Mouse (Mus musculus) activated CD4-positive, CD25-positive, alpha-beta regulatory T cell, adult 4 months (primary cell): Measurements from ENCODE around the gene Zbtb2. TPM values are rescaled to one million over a fixed set of nuclear protein-coding genes. Genes with fewer than 3 reads are reported as not detected.
A peak's percentile ranks its signal among the peaks of the same experiment; 100 is the strongest.

ENCODE experiments used
- ATAC-seq: one replicate; pipeline ENCODE4 v1.8.0; 2017
- polyA plus RNA-seq, 2 experiments: library from polyadenylated mRNA; unstranded; fragments of 100-300 nt; shearing (Covaris generic); gene quantifications; one replicate each; pipeline ENCODE4 v1.2.1; 2017

Zbtb2 gene
- polyA plus RNA-seq, 2 experiments from 2014 or later: 9.9 to 11.3 TPM

DNA sequence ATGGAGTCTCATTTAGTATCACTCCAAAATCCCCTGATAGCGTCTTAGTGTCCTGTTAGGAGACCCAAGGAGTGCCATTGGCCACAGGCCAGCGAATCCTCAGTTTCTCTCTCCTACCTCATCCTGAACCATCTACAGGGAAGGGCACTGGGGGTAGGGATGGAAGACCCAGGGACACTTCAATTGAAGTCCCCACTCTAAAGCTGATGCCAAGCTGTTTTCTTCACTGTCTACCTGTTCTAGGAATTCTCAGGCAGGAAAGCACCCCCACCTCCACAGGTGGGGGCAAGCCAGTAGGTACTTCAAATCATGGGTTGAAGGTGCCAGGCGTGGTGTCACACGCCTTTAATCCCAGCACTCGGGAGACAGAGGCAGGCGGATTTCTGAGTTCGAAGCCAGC lies 3.7 kb downstream of the Zbtb2 start:
- ATAC-seq: no peak

DNA sequence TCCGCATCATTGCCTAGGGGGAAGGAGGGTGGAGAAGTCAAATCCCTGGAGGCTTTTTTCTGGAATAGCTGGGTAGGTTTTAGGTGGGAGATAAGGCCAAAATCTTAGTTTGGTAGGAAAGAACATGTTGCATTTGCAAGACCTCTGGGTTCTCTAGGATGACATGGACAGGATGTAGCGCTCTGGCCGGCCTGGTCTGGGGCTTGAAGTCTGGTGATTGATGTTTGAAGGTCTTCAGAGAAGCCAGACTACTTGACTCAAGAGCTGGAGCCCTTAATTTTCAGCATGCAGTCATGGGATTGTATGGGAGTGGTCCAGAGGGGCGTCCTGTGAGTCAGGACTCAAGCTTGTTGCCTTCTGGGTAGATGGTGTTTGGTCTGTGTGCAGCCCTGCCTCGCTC lies 7.2 kb downstream of the Zbtb2 start:
- no peak for ATAC-seq

DNA sequence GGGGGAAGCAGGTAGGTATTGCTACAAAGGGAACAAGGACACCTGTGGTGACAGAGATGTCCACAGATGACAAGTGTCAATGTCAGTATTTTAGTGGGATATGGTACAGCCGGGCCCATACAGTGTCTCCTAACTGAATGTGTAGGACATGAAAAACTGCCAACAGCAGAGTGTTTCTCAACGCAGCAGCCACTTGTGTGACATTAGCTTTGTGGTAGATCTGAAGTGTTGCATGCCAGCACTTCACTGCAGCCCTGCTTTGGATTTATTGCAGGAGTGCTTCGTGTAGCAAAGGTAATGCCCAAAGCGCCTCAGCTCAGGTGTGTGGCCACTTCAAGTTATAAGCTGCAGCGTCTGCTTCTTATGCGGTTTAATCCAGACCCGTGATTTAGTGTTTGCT lies 11.0 kb downstream of the Zbtb2 start:
- no peak for ATAC-seq

DNA sequence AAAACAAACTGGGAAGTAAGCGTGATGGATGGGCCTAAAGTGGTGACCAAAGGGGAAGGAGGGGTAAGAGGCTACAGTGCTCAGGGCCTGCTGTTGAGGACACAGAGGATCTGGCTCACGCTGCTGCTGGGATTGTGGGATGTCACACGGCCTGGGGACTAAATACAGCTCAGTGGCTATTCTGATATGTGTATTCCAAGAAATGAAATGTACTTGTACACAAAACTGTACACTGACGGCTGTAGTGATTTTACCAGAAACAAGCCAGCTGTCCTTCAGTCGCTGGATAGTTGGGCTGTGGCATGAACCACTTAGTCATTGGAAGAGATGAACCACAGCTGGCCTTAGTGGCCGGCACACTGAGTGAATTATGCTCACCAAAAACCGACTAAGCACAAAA lies 11.4 kb downstream of the Zbtb2 start:
- ATAC-seq: no peak

DNA sequence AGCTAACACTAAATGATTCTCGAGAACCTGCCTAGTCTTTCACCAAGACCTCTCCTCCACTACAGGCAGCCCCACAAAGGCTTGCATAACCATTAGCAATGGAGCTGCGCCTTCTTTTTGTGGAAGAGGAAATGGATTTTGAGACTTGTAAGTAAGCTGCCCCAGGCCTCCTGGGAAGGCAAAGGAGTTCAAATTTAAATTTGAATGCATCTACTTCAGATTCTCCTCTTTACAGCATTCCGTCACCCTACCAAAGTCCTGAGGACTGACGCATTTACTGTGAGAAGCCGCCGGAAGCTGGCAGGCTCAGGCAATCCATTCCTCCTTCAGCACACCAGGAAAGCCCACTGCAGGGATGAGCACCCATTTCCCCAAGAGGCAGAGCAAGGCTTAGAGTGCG lies 12.6 kb downstream of the Zbtb2 start:
- ATAC-seq: no peak

DNA sequence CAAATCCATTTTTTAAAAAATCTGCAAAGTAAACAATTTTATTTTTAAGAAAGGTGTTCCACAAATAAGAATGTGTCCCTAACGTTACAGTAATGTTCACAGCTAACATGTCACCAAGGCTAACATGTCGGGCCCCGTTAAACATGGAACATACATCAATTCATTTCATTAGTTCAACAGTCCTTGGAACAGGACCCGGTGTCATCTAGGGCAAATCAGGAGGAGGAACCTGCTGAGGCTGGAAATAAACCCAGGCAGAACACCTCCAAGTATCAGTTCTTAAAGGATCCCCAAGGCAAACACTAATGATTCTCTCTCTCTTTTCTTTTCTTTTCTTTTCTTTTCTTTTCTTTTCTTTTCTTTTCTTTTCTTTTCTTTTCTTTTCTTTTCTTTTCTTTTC lies 13.2 kb downstream of the Zbtb2 start:
- ATAC-seq: no peak

DNA sequence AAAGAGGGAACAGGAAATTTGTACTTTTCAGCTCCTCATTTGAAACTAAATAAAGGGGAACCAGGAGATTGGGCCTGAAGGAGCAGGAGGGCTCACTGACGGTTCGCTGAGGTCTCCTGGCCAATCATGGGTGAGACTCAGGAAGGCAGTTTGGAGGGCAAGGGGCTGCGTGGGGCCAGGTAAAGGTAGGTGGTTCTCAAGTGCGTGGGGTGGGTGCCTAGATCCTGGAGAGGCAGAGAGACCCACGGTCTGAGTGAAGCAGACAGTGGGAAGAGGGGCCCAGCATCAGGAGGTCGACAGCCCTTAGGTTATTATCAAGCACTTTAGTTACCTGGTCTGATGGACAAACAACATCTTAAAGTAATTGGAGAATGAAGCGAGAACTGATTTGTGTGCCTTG lies 13.7 kb downstream of the Zbtb2 start:
- no peak for ATAC-seq

DNA sequence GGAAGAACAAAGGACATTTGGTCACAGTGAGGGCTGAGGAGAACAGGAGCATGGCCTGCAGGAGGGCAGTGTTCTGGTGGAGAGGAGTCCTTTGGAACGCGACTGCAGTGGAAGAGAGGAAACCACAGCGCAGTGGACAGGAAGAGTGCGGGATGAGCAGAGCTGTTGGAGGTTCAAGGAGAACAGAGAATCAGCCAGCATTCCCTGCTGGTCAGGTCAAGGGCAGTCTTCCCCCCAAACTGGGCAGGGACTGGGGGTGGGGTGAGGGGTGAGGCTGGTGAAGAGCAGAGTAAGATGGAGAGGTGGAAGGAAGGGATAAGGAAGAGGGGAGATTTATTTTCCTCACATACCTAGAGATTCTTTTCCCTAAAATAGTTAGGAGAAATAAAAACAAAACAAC lies 14.3 kb downstream of the Zbtb2 start:
- no peak for ATAC-seq

DNA sequence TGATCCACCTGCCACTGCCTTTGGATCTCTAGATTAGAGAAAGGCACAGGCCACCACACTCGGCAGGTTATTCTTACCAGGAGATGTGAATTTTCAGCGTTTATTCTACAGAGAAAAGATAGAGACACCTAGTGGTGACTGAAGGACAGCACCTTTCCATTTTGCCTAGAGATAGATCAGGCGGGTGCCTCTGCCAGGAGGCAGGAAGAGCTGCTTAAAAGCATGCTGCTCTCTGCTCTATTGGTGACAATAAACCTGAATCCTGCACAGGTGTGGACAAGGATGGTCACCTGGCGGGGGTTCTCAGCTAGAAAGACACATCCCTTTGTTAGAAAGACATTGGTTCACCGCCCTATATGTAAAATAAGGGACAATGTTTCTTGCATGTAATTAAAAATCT lies 15.9 kb downstream of the Zbtb2 start:
- peak; percentile 86 for ATAC-seq

DNA sequence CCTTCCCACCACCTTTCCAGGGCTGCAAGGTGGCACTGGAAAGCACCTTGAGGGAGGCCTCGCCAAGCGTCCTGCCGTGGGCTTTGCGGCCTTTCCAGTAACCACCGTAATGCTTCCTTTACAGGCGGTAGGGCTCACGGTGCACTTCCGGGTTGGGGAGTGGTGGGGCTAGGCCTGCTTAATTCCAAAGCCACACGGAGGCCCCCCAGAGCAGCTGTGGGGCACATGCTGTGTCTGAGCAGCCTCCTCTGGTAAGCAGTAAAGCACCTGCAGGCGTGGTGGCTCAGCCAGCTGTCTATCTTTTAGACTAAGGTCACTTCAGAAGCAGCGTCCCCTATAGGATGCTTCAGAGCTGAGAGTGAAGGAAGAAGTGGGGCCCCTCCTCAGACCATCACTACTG lies 17.8 kb downstream of the Zbtb2 start:
- no peak for ATAC-seq

DNA sequence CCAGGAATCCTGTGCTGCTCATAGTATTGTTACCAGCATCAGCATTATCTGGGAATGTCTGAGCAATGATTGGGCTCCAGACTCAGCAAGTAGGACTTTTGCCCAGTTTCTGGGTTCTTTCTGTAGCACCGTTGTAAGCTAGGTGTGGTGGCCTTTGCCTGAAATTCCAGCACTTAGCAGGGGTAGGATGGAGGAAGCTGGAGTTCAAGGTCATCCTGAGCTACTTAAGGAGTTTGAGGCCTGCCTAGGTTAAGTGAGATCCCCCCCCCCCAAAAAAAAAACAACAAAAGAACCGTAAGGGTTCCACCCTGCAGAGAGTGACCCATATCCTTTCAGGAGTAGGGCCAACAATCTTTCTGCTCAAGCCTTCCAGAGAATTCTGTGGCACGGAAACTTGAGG lies 23.3 kb downstream of the Zbtb2 start:
- no peak for ATAC-seq

DNA sequence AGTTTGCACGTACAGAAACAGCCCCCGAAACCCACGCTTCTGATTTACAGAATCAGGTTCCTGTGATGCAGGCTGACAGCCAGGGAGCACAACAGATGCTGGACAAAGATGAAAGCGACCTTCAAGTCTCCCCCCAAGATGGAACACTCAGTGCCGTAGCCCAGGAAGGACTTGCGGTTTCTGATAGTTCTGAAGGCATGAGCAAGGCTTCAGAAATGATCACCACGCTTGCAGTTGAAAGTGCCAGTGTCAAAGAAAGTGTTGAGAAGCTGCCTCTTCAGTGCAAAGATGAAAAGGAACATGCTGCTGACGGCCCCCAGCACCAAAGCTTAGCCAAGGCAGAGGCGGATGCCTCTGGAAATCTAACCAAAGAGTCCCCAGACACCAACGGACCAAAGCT lies 30.5 kb downstream of the Zbtb2 start:
- ATAC-seq: peak; percentile 57

DNA sequence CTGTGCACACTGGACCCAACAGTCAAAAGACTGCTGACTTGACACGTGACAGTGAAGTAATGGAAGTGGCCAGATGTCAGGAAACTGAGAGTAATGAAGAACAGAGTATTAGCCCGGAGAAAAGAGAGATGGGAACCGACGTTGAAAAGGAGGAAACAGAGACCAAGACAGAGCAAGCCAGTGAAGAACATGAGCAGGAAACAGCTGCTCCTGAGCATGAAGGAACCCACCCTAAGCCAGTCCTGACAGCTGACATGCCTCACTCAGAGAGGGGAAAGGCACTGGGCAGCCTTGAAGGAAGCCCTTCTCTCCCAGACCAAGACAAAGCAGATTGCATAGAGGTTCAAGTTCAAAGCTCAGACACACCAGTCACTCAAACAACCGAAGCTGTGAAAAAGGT lies 31.3 kb downstream of the Zbtb2 start:
- ATAC-seq: no peak

DNA sequence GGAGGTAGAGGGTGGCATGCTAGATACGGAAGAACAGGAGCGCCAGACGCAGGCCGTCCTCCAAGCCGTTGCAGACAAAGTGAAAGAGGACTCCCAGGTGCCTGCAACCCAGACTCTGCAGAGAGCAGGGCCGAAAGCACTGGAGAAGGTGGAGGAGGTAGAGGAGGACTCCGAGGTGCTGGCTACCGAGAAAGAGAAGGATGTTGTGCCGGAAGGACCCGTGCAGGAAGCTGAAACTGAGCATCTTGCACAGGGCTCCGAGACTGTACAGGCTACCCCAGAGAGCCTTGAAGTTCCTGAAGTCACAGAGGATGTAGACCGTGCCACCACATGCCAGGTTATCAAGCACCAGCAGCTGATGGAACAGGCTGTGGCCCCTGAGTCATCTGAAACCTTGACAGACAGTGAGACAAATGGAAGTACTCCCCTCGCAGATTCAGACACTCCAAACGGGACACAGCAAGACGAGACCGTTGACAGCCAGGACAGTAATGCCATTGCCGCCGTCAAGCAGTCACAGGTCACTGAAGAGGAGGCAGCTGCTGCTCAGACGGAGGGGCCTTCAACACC lies 31.9 kb downstream of the Zbtb2 start:
- peak; percentile 79 for ATAC-seq

DNA sequence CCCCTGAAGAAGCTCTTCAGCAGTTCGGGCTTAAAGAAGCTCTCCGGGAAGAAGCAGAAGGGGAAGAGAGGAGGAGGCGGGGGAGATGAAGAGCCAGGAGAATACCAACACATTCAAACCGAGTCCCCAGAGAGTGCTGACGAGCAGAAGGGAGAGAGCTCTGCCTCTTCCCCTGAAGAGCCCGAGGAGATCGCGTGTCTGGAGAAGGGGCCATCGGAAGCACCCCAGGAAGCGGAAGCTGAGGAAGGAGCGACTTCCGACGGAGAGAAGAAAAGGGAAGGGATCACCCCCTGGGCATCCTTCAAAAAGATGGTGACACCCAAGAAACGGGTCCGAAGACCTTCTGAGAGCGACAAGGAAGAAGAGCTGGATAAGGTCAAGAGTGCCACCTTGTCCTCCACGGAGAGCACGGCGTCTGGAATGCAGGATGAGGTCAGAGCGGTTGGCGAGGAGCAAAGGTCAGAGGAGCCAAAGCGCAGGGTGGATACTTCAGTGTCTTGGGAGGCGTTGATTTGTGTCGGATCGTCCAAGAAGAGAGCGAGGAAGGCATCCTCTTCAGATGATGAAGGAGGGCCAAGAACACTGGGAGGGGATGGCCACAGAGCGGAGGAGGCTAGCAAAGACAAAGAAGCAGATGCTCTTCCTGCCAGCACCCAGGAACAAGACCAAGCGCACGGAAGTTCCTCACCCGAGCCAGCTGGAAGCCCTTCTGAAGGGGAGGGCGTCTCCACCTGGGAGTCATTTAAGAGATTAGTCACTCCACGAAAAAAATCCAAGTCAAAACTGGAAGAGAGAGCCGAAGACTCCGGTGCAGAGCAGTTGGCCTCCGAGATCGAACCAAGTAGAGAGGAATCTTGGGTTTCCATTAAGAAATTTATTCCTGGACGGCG lies 33.3 kb downstream of the Zbtb2 start:
- ATAC-seq: no peak

DNA sequence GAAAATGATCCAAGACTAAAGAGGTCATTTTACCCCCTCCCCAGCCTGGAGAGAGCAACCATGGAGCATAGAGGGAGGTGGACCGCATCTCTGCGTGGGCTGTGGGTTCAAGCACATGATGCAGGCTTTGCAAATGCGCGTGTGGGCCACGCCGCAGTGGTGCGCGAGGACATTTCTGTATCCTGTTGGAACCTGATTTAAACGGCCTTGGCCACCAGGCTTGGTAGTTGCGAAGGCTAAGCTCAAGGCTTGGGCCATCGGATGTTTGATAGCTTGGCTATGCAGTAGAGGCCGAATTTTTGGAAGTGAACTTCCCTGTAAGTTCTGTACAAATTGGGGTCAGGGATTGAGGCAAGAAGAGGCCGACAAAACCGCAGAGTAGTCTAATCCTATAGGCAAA lies 40.3 kb downstream of the Zbtb2 start:
- no peak for ATAC-seq

DNA sequence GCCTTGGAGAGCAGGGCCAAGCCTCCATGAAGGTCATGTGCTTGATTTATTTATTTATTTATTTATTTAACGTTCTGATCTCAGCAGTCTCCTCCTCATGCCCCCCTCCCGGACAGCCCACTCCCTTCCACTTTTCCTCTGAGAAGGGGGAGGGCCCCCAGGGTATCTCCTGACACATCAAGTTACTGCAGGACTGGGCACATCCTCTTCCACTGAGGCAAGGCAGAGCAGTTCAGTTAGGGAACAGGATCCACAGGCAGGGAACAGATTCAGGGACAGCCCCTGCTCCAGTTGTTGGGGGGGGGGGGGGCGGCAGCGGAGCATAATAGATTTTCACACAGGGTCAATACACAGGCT lies 40.8 kb downstream of the Zbtb2 start:
- ATAC-seq: peak; percentile 7

DNA sequence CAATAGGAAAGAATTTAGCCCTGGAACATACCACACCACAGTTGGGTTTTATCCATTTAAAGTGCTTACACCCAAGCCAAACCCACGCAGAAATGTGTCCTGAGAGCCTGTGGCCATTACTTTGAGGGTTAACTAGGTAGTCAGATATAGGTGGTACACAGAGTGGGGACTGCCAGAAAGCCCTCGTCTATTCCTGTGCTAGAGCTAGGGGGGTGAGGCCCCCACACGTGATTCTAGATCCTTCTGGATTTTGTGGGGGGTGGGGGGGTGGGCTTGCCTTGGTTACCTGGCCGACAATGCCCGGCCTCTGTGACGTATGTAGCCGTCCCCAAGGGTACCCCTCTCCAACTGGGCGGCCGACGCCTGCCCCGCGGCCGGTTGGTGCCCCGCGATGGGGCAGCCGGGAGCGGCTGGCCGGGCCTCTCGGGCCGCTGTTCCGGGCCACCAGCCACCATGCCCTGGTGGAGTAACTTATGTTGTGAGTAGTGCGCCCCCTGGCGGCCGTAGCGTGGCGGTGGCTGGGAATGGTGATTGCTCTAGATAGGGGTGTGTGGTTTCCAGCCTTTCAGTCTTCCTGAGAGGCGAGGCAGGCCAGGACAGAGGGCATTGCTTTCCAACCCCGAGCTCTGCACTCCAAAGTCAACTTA lies 41.3 kb downstream of the Zbtb2 start:
- peak; percentile 90 for ATAC-seq

DNA sequence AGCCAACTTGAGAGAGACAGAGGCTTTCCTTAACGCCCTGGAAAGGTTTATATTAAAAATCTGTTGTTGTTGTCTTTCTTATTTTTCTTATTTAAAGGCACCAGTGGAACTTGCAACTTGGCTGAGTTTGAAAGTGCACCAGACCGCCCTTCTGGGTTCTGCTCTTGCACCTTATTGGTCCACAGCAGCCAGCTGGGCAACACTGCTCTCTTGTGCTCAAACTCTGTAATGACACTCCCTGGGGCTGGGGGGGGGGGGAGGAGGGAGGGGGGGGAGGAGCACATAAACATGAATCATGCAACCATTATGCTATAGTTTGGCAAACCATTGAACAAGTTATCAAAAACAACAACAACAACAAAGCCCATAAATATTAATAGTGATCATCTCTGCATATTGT lies 46.5 kb downstream of the Zbtb2 start:
- peak; percentile 85 for ATAC-seq

DNA sequence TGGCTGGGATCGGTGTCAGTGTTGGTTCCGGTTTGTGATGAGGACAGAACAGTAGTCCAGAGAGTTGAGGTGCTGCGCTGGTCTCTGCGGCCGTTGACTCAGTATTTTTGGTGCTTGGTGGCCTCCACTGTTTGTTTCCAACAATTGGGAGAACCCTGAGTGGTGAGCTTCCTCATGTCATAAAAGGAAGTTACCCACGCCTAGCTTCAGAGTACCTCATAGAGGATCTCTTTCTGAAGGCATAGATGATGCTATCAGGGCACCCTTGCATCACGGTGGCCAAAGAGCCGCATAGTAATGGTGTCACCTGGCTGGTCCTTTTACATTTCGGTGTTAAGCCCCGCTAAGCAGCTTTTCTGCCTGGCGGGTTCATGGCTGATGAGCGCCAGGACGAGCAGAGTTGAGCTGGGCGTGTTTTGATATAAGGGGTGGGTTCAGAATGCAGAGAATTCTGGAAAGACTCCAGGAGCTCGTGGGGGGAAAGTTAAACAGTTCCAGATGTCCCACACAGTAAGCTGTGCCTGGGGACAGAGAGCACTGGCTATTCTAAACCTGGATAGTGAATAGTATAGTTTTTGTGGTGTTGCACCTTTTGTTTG lies 48.9 kb downstream of the Zbtb2 start:
- ATAC-seq: no peak

DNA sequence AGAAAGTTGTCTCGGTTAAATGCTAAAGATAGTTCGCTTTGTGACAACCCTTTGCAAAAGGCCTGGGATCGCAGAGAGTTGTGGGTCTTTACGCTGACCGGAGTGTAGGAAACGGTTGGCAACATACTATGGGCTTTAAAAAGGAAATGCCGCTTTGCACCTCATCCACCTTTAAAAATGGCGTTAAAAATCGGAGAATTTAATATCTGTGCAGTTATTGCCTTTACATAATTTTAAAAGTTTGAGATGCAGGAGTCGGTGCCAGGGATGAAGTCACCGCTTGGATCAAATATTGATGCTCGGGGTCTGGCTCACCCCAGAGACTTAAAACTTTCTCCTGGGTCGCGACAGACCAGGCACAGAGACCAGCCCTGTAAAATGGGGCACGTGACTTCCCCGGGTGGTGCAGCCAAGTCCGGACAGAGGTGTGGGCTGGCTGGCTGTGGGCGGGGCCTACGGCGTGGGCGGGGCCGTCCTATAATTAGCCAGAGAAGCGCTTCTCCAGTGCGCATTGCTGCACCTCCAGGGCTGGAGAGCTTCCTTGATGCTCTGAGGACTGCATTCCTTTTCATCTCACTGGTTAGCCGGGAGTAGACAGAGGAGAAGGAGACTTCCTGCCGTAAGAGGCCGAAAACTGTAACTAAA lies 53.7 kb downstream of the Zbtb2 start:
- ATAC-seq: peak; percentile 79

DNA sequence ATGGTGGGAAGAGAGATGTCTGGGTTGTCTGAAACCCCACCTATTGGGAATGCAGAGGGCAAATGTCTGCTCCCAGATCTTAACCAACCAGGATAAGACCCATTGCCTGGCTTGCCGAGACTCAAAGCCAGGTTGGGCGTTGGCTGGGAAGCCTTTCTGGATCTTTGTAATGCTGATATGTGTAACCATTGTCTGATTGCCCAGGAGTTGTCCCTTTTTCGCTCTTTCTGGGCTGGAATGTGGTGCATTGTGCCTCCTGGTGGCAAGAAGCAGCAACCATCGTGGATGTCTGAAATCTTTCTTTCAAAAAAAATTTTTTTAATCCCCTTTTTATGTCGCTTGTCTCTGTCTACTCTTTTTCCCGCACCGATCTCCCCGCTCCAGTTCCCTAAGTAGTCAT lies 54.6 kb downstream of the Zbtb2 start:
- peak; percentile 29 for ATAC-seq
